Mouse (Mus musculus) MEL (cell line): ENCODE data around the gene Lrrc25. TPM values are rescaled to one million over a fixed set of nuclear protein-coding genes. Genes with fewer than 3 reads are reported as not detected.

Experiments
- DNase-seq: peaks from one replicate; pipeline ENCODE4 v3.0.0; 2011; ENCODE audit warnings: low read depth, low spot score
- H3K27ac ChIP-seq: 2 replicates; pipeline ENCODE4 v1.5.1; 2012; ENCODE audit warnings: low read depth, mild to moderate bottlenecking, control low read depth, low read length, moderate library complexity; ENCODE audit not compliant: control insufficient read depth
- H3K27me3 ChIP-seq, 2 experiments: fragments of 150-350 bp in 1 of 2; sonication (generic) in 1 of 2; 2 replicates each; pipeline ENCODE4 v1.6.1; 2012; ENCODE audit warnings: low read length in 2 of 2, mild to moderate bottlenecking in 2 of 2, improper control_type of control experiment in 1 of 2, moderate library complexity in 1 of 2; ENCODE audit not compliant: insufficient read depth in 2 of 2, control insufficient read depth in 1 of 2
- H3K36me3 ChIP-seq, 2 experiments: 2 replicates each; pipeline ENCODE4 v1.6.1; 2012 to 2014; ENCODE audit warnings: low read length in 2 of 2, improper control_type of control experiment in 1 of 2, inconsistent platforms in 1 of 2, mild to moderate bottlenecking in 1 of 2; ENCODE audit not compliant: insufficient read depth in 2 of 2, control insufficient read depth in 1 of 2
- H3K4me1 ChIP-seq, 2 experiments: fragments of 150-350 bp in 1 of 2; sonication (generic) in 1 of 2; 2 replicates each; pipeline ENCODE4 v1.6.1; 2012; ENCODE audit warnings: low read length in 2 of 2, improper control_type of control experiment in 1 of 2, mild to moderate bottlenecking in 1 of 2; ENCODE audit not compliant: insufficient read depth in 2 of 2, control insufficient read depth in 1 of 2
- H3K4me3 ChIP-seq, 2 experiments: fragments of 150-350 bp in 1 of 2; sonication (generic) in 1 of 2; 2 replicates each; pipeline ENCODE4 v1.5.1; 2012; ENCODE audit warnings: low read depth in 2 of 2, low read length in 2 of 2, mild to moderate bottlenecking in 2 of 2, moderate library complexity in 2 of 2, control low read depth in 1 of 2, improper control_type of control experiment in 1 of 2; ENCODE audit not compliant: control insufficient read depth in 1 of 2, insufficient read depth in 1 of 2
- H3K79me2 ChIP-seq: 2 replicates; pipeline ENCODE4 v1.6.1; 2012; ENCODE audit warnings: mild to moderate bottlenecking, low read length, moderate library complexity; ENCODE audit not compliant: control insufficient read depth, poor library complexity, insufficient read depth
- H3K9ac ChIP-seq: 2 replicates; pipeline ENCODE4 v1.6.1; 2012; ENCODE audit warnings: low read depth, mild to moderate bottlenecking, control low read depth, low read length, moderate library complexity; ENCODE audit not compliant: control insufficient read depth, poor library complexity, severe bottlenecking
- H3K9me3 ChIP-seq: fragments of 150-350 bp; sonication (generic); replicated peaks from 2 replicates; pipeline ENCODE4 v1.6.1; 2012; ENCODE audit warnings: mild to moderate bottlenecking, low read length, improper control_type of control experiment, moderate library complexity; ENCODE audit not compliant: insufficient read depth
- CHD1 ChIP-seq: IDR thresholded peaks from 2 replicates; pipeline ENCODE4 v1.6.1; 2012; ENCODE audit warnings: low read depth, mild to moderate bottlenecking, inconsistent platforms, low read length, improper control_type of control experiment
- CHD2 ChIP-seq: IDR thresholded peaks from 2 replicates; pipeline ENCODE4 v1.6.1; 2011; ENCODE audit warnings: low read length, improper control_type of control experiment
- CTCF ChIP-seq, 3 experiments: IDR thresholded peaks in 2 of 3; conservative IDR thresholded peaks in 1 of 3; 2 replicates each; pipeline ENCODE4 v1.5.1; 2011 to 2012; ENCODE audit warnings: low read length in 3 of 3, low read depth in 2 of 3, mild to moderate bottlenecking in 2 of 3, improper control_type of control experiment in 1 of 3, inconsistent platforms in 1 of 3, mixed read lengths in 1 of 3, moderate library complexity in 1 of 3; ENCODE audit not compliant: control insufficient read depth in 1 of 3, insufficient read depth in 1 of 3, poor library complexity in 1 of 3, severe bottlenecking in 1 of 3
- E2F4 ChIP-seq: IDR thresholded peaks from 2 replicates; pipeline ENCODE4 v1.6.1; 2011; ENCODE audit warnings: low read depth, low read length, improper control_type of control experiment, borderline replicate concordance
- ELF1 ChIP-seq: IDR thresholded peaks from 2 replicates; pipeline ENCODE4 v1.6.1; 2014; ENCODE audit warnings: low read depth, mild to moderate bottlenecking, inconsistent platforms, low read length, improper control_type of control experiment, moderate library complexity
- ETS1 ChIP-seq: IDR thresholded peaks from 2 replicates; pipeline ENCODE4 v1.6.1; 2012; ENCODE audit warnings: low read depth, mild to moderate bottlenecking, inconsistent platforms, low read length, improper control_type of control experiment, moderate library complexity
- GATA1 ChIP-seq: IDR thresholded peaks from 2 replicates; pipeline ENCODE4 v1.6.1; 2011; ENCODE audit warnings: low read depth, low read length, improper control_type of control experiment
- HCFC1 ChIP-seq: IDR thresholded peaks from 2 replicates; pipeline ENCODE4 v1.6.1; 2012; ENCODE audit warnings: low read depth, mild to moderate bottlenecking, inconsistent platforms, low read length, improper control_type of control experiment, moderate library complexity
- MAFK ChIP-seq: IDR thresholded peaks from 2 replicates; pipeline ENCODE4 v1.6.1; 2011; ENCODE audit warnings: low read depth, mild to moderate bottlenecking, low read length, improper control_type of control experiment, borderline replicate concordance
- MAZ ChIP-seq: IDR thresholded peaks from 2 replicates; pipeline ENCODE4 v1.6.1; 2012; ENCODE audit warnings: low read depth, mild to moderate bottlenecking, inconsistent platforms, low read length, improper control_type of control experiment
- MYB ChIP-seq: IDR thresholded peaks from 2 replicates; pipeline ENCODE4 v1.6.1; 2011; ENCODE audit warnings: mild to moderate bottlenecking, low read depth, low read length, improper control_type of control experiment
- MYC ChIP-seq: IDR thresholded peaks from 2 replicates; pipeline ENCODE4 v1.6.1; 2011; ENCODE audit warnings: low read depth, mild to moderate bottlenecking, low read length, improper control_type of control experiment, moderate library complexity
- NELFE ChIP-seq: IDR thresholded peaks from 2 replicates; pipeline ENCODE4 v1.6.1; 2011; ENCODE audit warnings: low read depth, low read length, improper control_type of control experiment
- POLR2A ChIP-seq, 2 experiments: IDR thresholded peaks; 2 replicates each; pipeline ENCODE4 v1.6.1; 2011 to 2012; ENCODE audit warnings: low read length in 2 of 2, mild to moderate bottlenecking in 2 of 2, control low read depth in 1 of 2, improper control_type of control experiment in 1 of 2, low read depth in 1 of 2, moderate library complexity in 1 of 2; ENCODE audit not compliant: control insufficient read depth in 1 of 2, insufficient read depth in 1 of 2, poor library complexity in 1 of 2
- RAD21 ChIP-seq: IDR thresholded peaks from 2 replicates; pipeline ENCODE4 v1.6.1; 2011; ENCODE audit warnings: mild to moderate bottlenecking, low read depth, low read length, improper control_type of control experiment
- RCOR1 ChIP-seq: IDR thresholded peaks from 2 replicates; pipeline ENCODE4 v1.6.1; 2012; ENCODE audit warnings: low read depth, mild to moderate bottlenecking, inconsistent platforms, low read length, improper control_type of control experiment
- SIN3A ChIP-seq: IDR thresholded peaks from 2 replicates; pipeline ENCODE4 v1.6.1; 2012; ENCODE audit warnings: low read length, improper control_type of control experiment, inconsistent platforms
- SMC3 ChIP-seq: IDR thresholded peaks from 2 replicates; pipeline ENCODE4 v1.6.1; 2011; ENCODE audit warnings: low read depth, low read length, improper control_type of control experiment
- TCF12 ChIP-seq: IDR thresholded peaks from 2 replicates; pipeline ENCODE4 v1.6.1; 2014; ENCODE audit warnings: low read depth, mild to moderate bottlenecking, inconsistent platforms, low read length, improper control_type of control experiment, moderate library complexity
- USF1 ChIP-seq: IDR thresholded peaks from 2 replicates; pipeline ENCODE4 v1.6.1; 2014; ENCODE audit warnings: low read depth, mild to moderate bottlenecking, inconsistent platforms, low read length, improper control_type of control experiment, moderate library complexity
- ZKSCAN1 ChIP-seq: IDR thresholded peaks from 2 replicates; pipeline ENCODE4 v1.6.1; 2012; ENCODE audit warnings: low read depth, mild to moderate bottlenecking, inconsistent platforms, low read length, improper control_type of control experiment, moderate library complexity
- polyA plus RNA-seq, 2 experiments: library from polyadenylated mRNA; stranded (reverse) in 1 of 2; unstranded in 1 of 2; fragments of >175 nt in 1 of 2; fragments of >200 nt in 1 of 2; gene quantifications; 2 replicates each; pipeline versions ENCODE4 v1.2.1 to v1.2.4; 2012; ENCODE audit warnings: low replicate concordance in 2 of 2, low read depth in 1 of 2; ENCODE audit not compliant: insufficient read length in 2 of 2, insufficient read depth in 1 of 2, missing spikeins in 1 of 2
- total RNA-seq: library from RNA; depleted of rRNA; stranded (reverse); fragments of 300-350 nt; gene quantifications from 2 replicates; pipeline ENCODE4 v1.2.3, GENCODE M21; 2012

The Lrrc25 gene
- total and polyA plus RNA-seq, 3 experiments = 0.39 to 1.1 TPM; not detected in 1

GRCm38 (mm10) chr8:70608749-70609367, 7.1 kb upstream of the Lrrc25 start, which contains the start of gene Ssbp4 (continued):
- TF ChIP-seq ZKSCAN1 (no peak), CTCF (IDR thresholded peaks at IDR 0.05 in 2 of 3, conservative IDR thresholded peaks at IDR 0.05 in 1 of 3; ENCODE audit: control insufficient read depth in 1 of 3, insufficient read depth in 1 of 3, low read depth in 2 of 3, low read length in 3 of 3, poor library complexity in 1 of 3, severe bottlenecking in 1 of 3) (no peak), RAD21 (no peak), RCOR1 (no peak), USF1 (no peak), HCFC1 (0 out of 2 replicates have a peak, but pooled peaks have one; percentile 10)
- TF ChIP-seq, all 39 proteins: peak for 8

DNA sequence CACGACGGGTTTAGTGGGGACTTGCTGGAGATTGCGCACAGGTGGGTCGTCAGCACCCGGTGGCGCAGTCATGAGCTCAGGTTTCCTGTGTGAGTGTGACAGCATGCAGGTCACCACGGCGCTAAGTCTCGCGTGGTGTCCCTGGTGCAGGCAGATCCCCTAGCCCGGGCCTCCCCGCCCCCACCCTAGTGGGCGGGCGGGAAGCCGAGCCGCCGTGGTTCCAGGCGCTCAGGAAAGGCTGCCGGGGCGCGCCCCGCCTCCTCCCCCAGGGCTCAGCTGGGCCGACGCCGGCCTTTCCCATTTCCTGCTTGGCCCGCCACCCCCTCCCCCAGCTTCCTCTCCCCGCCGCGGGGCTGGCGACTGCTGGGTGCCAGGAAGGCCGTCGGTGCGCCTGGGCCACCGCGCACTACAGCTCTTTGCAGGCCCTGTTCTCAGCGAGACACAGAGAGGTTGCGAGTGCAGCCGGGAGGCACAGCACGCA, 6.5 kb upstream of the Lrrc25 start:
- Histone ChIP-seq H3K27me3 (no peaks in the 10 kb centered on the region), H3K9me3 (no peaks in the 10 kb centered on the region), H3K27ac (peak overlapping the region; percentile 87), H3K36me3 (no peaks in the 10 kb centered on the region; a peak in 1 of 4 replicates), H3K9ac (peak overlapping the region; percentile 96), H3K79me2 (peaks cover 29% of the 10 kb centered on the region), H3K4me3 (peak overlapping the region; percentile 55 to 92), H3K4me1 (peaks cover 0 to 8% of the 10 kb centered on the region in 2 experiments; a peak in 3 of 4 replicates)
- DNase-seq = peak; percentile 90
- TF ChIP-seq CTCF (IDR thresholded peaks at IDR 0.05 in 2 of 3, conservative IDR thresholded peaks at IDR 0.05 in 1 of 3; ENCODE audit: control insufficient read depth in 1 of 3, insufficient read depth in 1 of 3, low read depth in 2 of 3, low read length in 3 of 3, poor library complexity in 1 of 3, severe bottlenecking in 1 of 3) (no peak), GATA1 (no peak), SIN3A (peak; percentile 10; the same call in 1 of the 2 replicates), CHD1 (0 out of 2 replicates have a peak, but pooled peaks have one; percentile 30), MAFK (no peak), USF1 (no peak), CHD2 (peak; percentile 70), MAZ (peak; percentile 86; the same call in 1 of the 2 replicates), E2F4 (no peak), HCFC1 (peak; percentile 48; the same call in 1 of the 2 replicates), POLR2A (IDR thresholded peaks at IDR 0.05; ENCODE audit: control insufficient read depth in 1 of 2, insufficient read depth in 1 of 2, low read depth in 1 of 2, low read length in 2 of 2, poor library complexity in 1 of 2) (peak; percentile 40 to 68; a peak in 3 of 4 replicates), SMC3 (no peak), TCF12 (peak; percentile 31; the same call in 1 of the 2 replicates), RAD21 (no peak), ETS1 (peak; percentile 85), NELFE (peak; percentile 63), MYC (0 out of 2 replicates have a peak, but pooled peaks have one; percentile 18), ELF1 (peak; percentile 60), MYB (no peak)
